ENCODE assay signal across 8 mouse cellular contexts in the genomic region with DNA sequence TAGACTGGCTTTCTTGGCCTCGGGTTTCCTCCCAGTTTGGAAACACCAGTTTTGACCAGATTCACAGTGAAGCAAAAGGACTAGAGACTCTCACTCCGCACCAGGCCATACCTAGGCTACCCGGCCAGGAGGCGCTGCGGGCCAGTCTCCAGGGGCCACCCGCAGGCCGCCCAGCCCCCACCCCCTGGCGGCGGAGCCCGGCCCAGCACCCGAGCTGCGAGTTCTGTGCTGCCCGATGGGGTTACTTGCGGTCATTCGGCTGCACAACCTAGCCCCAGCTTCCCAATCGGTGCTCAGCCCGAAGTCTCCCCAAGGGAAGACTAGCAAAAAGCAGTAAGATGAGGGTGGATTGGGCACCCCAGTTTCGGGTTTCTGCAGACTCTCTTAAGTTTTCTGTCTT. TPM values are rescaled to one million over a fixed set of nuclear protein-coding genes. Genes with fewer than 3 reads are reported as not detected.
DNase-seq lines count a peak whose midpoint lies in the region; ATAC-seq and TF ChIP-seq lines count a peak whose summit lies in the region.

No protein-coding gene starts in this region.

- TF ChIP-seq POLR2A in CH12.LX (IDR thresholded peaks at IDR 0.05; ENCODE audit: low read depth, low read length), result no peak

- no peaks in the 10 kb centered on the region for H3K79me2 ChIP-seq in CH12.LX (replicated peaks; ENCODE audit: control insufficient read depth, extremely low read depth, insufficient read depth, poor library complexity, severe bottlenecking)

- WGBS in forebrain, embryonic 12.5 days, result under 1% methylated on average over 18 of the region's 18 CpGs
- 3% methylated on average over 18 of the region's 18 CpGs for WGBS in heart, postnatal 0 days
- 1% methylated on average over 18 of the region's 18 CpGs for WGBS in liver, embryonic 16.5 days (ENCODE audit: insufficient replicate concordance)
- under 1% methylated on average over 18 of the region's 18 CpGs for WGBS in neural tube, embryonic 12.5 days
- WGBS in stomach, postnatal 0 days, result 3% methylated on average over 18 of the region's 18 CpGs

- in situ Hi-C loops in CH12.LX (cut with MboI; ENCODE audit: low pct_ligation_motif_present, low pct_unique_long_range_greater_than_20kb, low sequenced_read_pairs), result no loop called here

- no peaks in the 10 kb centered on the region for H3K9me3 ChIP-seq in CH12.LX (replicated peaks; ENCODE audit: low read length)
- no peaks in the 10 kb centered on the region for H3K9me3 ChIP-seq in forebrain, embryonic 12.5 days
- H3K9me3 ChIP-seq in heart, postnatal 0 days (replicated peaks; ENCODE audit: control insufficient read depth, low read length), result no peaks in the 10 kb centered on the region
- H3K9me3 ChIP-seq in liver, embryonic 16.5 days (replicated peaks; ENCODE audit: control insufficient read depth, low read length), result no peaks in the 10 kb centered on the region
- no peaks in the 10 kb centered on the region for H3K9me3 ChIP-seq in neural tube, embryonic 12.5 days
- no peaks in the 10 kb centered on the region for H3K9me3 ChIP-seq in stomach, postnatal 0 days (ENCODE audit: control insufficient read depth, low read length)

- peak overlapping the region; percentile 59 for H3K4me2 ChIP-seq in CH12.LX (ENCODE audit: insufficient read depth, low read depth, poor library complexity, severe bottlenecking)
- peak overlapping the region; percentile 87 for H3K4me2 ChIP-seq in forebrain, embryonic 12.5 days
- peak overlapping the region; percentile 94 for H3K4me2 ChIP-seq in heart, postnatal 0 days (ENCODE audit: low read depth, low read length)
- H3K4me2 ChIP-seq in liver, embryonic 16.5 days (ENCODE audit: low read depth, low read length), result peak overlapping the region; percentile 69
- H3K4me2 ChIP-seq in neural tube, embryonic 12.5 days (replicated peaks), result peak overlapping the region; percentile 80
- H3K4me2 ChIP-seq in stomach, postnatal 0 days (replicated peaks; ENCODE audit: low read depth), result peak overlapping the region; percentile 83

- H3K27me3 ChIP-seq in CH12.LX (replicated peaks), result peaks cover 20% of the 10 kb centered on the region
- 0 out of 2 replicates have a peak, but pooled peaks cover 21% of the 10 kb centered on the region for H3K27me3 ChIP-seq in forebrain, embryonic 12.5 days
- no peaks in the 10 kb centered on the region for H3K27me3 ChIP-seq in heart, postnatal 0 days (ENCODE audit: control insufficient read depth, insufficient read depth, low read length)
- no peaks in the 10 kb centered on the region for H3K27me3 ChIP-seq in liver, embryonic 16.5 days (ENCODE audit: control insufficient read depth, insufficient read depth, low read depth, low read length)
- no peaks in the 10 kb centered on the region for H3K27me3 ChIP-seq in neural tube, embryonic 12.5 days (replicated peaks)
- H3K27me3 ChIP-seq in stomach, postnatal 0 days (ENCODE audit: control insufficient read depth, insufficient read depth, low read length), result no peaks in the 10 kb centered on the region

- peak; percentile 44 for TF ChIP-seq RAD21 in CH12.LX (IDR thresholded peaks at IDR 0.05; ENCODE audit: low read depth, low read length)

- no peak overlapping the region for H3K9ac ChIP-seq in CH12.LX (ENCODE audit: insufficient read depth, low read depth)
- H3K9ac ChIP-seq in forebrain, embryonic 12.5 days, result peak overlapping the region; percentile 60
- peak overlapping the region; percentile 72 for H3K9ac ChIP-seq in heart, postnatal 0 days (replicated peaks; ENCODE audit: low read depth, low read length)
- H3K9ac ChIP-seq in liver, embryonic 16.5 days (ENCODE audit: low read depth, low read length), result peak overlapping the region; percentile 60
- peak overlapping the region; percentile 57 for H3K9ac ChIP-seq in neural tube, embryonic 12.5 days
- H3K9ac ChIP-seq in stomach, postnatal 0 days (ENCODE audit: low read length), result peak overlapping the region; percentile 71

- DNase-seq in CH12.LX (ENCODE audit: extremely low read depth), result peak; percentile 37
- peak; percentile 36 for DNase-seq in c-Kit-positive CD71-positive TER-119-positive erythroid progenitor cells, embryonic 14.5 days (ENCODE audit: low spot score)
- DNase-seq in heart, postnatal 0 days (ENCODE audit: low spot score), result peak; percentile 75
- peak; percentile 89 to 93 for DNase-seq in kidney, postnatal 4 days
- DNase-seq in stomach, postnatal 0 days (ENCODE audit: low spot score), result peak; percentile 86

- no peak overlapping the region for H3K27ac ChIP-seq in CH12.LX (ENCODE audit: insufficient read depth, low read depth)
- H3K27ac ChIP-seq in forebrain, embryonic 12.5 days, result no peak overlapping the region; the same call in 1 of the 2 replicates
- peak overlapping the region; percentile 76 for H3K27ac ChIP-seq in heart, postnatal 0 days (ENCODE audit: low read depth)
- H3K27ac ChIP-seq in liver, embryonic 16.5 days (ENCODE audit: low read length), result no peak overlapping the region; the same call in 1 of the 2 replicates
- H3K27ac ChIP-seq in neural tube, embryonic 12.5 days, result no peak overlapping the region
- peak overlapping the region; percentile 69; the same call in 1 of the 2 replicates for H3K27ac ChIP-seq in stomach, postnatal 0 days (replicated peaks)

- TF ChIP-seq EP300 in CH12.LX (IDR thresholded peaks at IDR 0.05; ENCODE audit: low read length), result no peak
- TF ChIP-seq EP300 in heart, postnatal 0 days (IDR thresholded peaks at IDR 0.05; ENCODE audit: low read depth), result no peak
- TF ChIP-seq EP300 in stomach, postnatal 0 days (optimal IDR thresholded peaks at IDR 0.05), result no peak

- peak overlapping the region in 1 of 3 experiments; percentile 51 for H3K4me3 ChIP-seq in CH12.LX (replicated peaks in 1 of 3; ENCODE audit: low read depth in 2 of 3, low read length in 2 of 3, poor library complexity in 1 of 3)
- H3K4me3 ChIP-seq in forebrain, embryonic 12.5 days (replicated peaks), result peak overlapping the region; percentile 63
- H3K4me3 ChIP-seq in heart, postnatal 0 days (ENCODE audit: low read depth, low read length), result peak overlapping the region; percentile 71
- H3K4me3 ChIP-seq in liver, embryonic 16.5 days (ENCODE audit: low read depth, low read length), result peak overlapping the region; percentile 68
- H3K4me3 ChIP-seq in neural tube, embryonic 12.5 days, result peak overlapping the region; percentile 63
- peak overlapping the region; percentile 70 for H3K4me3 ChIP-seq in stomach, postnatal 0 days (ENCODE audit: low read depth, low read length)

- peaks cover 0 to 23% of the 10 kb centered on the region in 2 experiments; a peak in 2 of 4 replicates for H3K4me1 ChIP-seq in CH12.LX (ENCODE audit: control insufficient read depth in 1 of 2, insufficient read depth in 2 of 2)
- H3K4me1 ChIP-seq in forebrain, embryonic 12.5 days, result peaks cover 16% of the 10 kb centered on the region
- H3K4me1 ChIP-seq in heart, postnatal 0 days (ENCODE audit: control insufficient read depth, insufficient read depth), result 0 out of 2 replicates have a peak, but pooled peaks cover 5% of the 10 kb centered on the region
- peaks cover 5% of the 10 kb centered on the region for H3K4me1 ChIP-seq in liver, embryonic 16.5 days (ENCODE audit: control insufficient read depth, low read depth, low read length)
- H3K4me1 ChIP-seq in neural tube, embryonic 12.5 days, result peaks cover 10% of the 10 kb centered on the region; the same call in 1 of the 2 replicates
- H3K4me1 ChIP-seq in stomach, postnatal 0 days (replicated peaks; ENCODE audit: control insufficient read depth, insufficient read depth), result no peaks in the 10 kb centered on the region

- no peaks in the 10 kb centered on the region for H3K36me3 ChIP-seq in CH12.LX (replicated peaks in 1 of 2; ENCODE audit: control insufficient read depth in 1 of 2, insufficient read depth in 1 of 2, low read length in 1 of 2)
- H3K36me3 ChIP-seq in forebrain, embryonic 12.5 days (replicated peaks), result no peaks in the 10 kb centered on the region
- no peaks in the 10 kb centered on the region for H3K36me3 ChIP-seq in heart, postnatal 0 days (replicated peaks; ENCODE audit: control insufficient read depth, insufficient read depth, low read length)
- H3K36me3 ChIP-seq in liver, embryonic 16.5 days (ENCODE audit: control insufficient read depth, insufficient read depth), result no peaks in the 10 kb centered on the region
- no peaks in the 10 kb centered on the region for H3K36me3 ChIP-seq in neural tube, embryonic 12.5 days
- H3K36me3 ChIP-seq in stomach, postnatal 0 days (ENCODE audit: control insufficient read depth, insufficient read depth, low read length), result no peaks in the 10 kb centered on the region

- dilution Hi-C loops in CH12.LX (cut with MboI; ENCODE audit: extremely low pct_ligation_motif_present, extremely low pct_unique_long_range_greater_than_20kb, low sequenced_read_pairs), result no loop called here

- ATAC-seq in forebrain, embryonic 12.5 days (ENCODE audit: low FRiP score), result peak; percentile 59; the same call in 1 of the 2 replicates
- ATAC-seq in heart, postnatal 0 days (ENCODE audit: insufficient read depth, low read depth), result peak; percentile 78
- peak; percentile 75 for ATAC-seq in liver, embryonic 16.5 days (ENCODE audit: low read depth)
- ATAC-seq in neural tube, embryonic 12.5 days (ENCODE audit: low FRiP score, low read depth), result peak; percentile 67; the same call in 1 of the 2 replicates
- peak; percentile 89 for ATAC-seq in stomach, postnatal 0 days (ENCODE audit: low FRiP score, low TSS enrichment)

- peak in 1 of 2 experiments; percentile 79; a peak in 2 of 4 replicates for TF ChIP-seq CTCF in CH12.LX (conservative IDR thresholded peaks at IDR 0.05 in 1 of 2, IDR thresholded peaks at IDR 0.05 in 1 of 2; ENCODE audit: low read depth in 2 of 2, low read length in 2 of 2)
- TF ChIP-seq CTCF in heart, postnatal 0 days (IDR thresholded peaks at IDR 0.05; ENCODE audit: low read depth), result peak; percentile 71
- TF ChIP-seq CTCF in stomach, postnatal 0 days (IDR thresholded peaks at IDR 0.05; ENCODE audit: low read depth), result peak; percentile 89

TF ChIP-seq in CH12.LX, 34 proteins besides CTCF, POLR2A, EP300 and RAD21 (continues in another document):
- no peak for TF ChIP-seq JUND (conservative IDR thresholded peaks at IDR 0.05; ENCODE audit: low read depth, low read length)
- 0 out of 2 replicates have a peak, but pooled peaks have one; percentile 26 for TF ChIP-seq BHLHE40 (IDR thresholded peaks at IDR 0.05; ENCODE audit: low read depth, low read length)
- TF ChIP-seq CHD2 (IDR thresholded peaks at IDR 0.05; ENCODE audit: low read length), result peak; percentile 75
- peak; percentile 58 for TF ChIP-seq SMC3 (IDR thresholded peaks at IDR 0.05; ENCODE audit: low read depth, low read length)

RNA-seq across cellular contexts. Expression of a gene that starts 1.1 kb away (rescaled TPM):
- 0.08 and 0.13 TPM in 2 replicates for total RNA-seq in CH12.LX (2012; rRNA removed)
- total RNA-seq in CH12.LX (2014; rRNA removed), result 0.35 and 0.46 TPM in 2 replicates
- 0.46 and 0.55 TPM in 2 replicates for polyA plus RNA-seq in CH12.LX (2012; ENCODE audit: insufficient read length, low read depth)
- polyA plus RNA-seq in forebrain, embryonic 12.5 days (2016; fragmentation: Nextera tagmentation; extraction: Ambion mirVana), result 5.9 and 7.5 TPM in 2 replicates
- total RNA-seq in heart, postnatal 0 days (2014; rRNA removed; ENCODE audit: low replicate concordance), result 18.1 and 18.3 TPM in 2 replicates
- polyA plus RNA-seq in heart, postnatal 0 days (2015; fragmentation: Nextera tagmentation; extraction: Ambion mirVana), result 3.1 and 3.7 TPM in 2 replicates
- polyA plus RNA-seq in liver, embryonic 16.5 days (2015; fragmentation: Nextera tagmentation; extraction: Ambion mirVana), result 17.0 and 19.0 TPM in 2 replicates
- 8.5 and 9.3 TPM in 2 replicates for polyA plus RNA-seq in neural tube, embryonic 12.5 days (2016; fragmentation: Nextera tagmentation; extraction: Ambion mirVana)
- polyA plus RNA-seq in stomach, postnatal 0 days (2015; fragmentation: Nextera tagmentation; extraction: Ambion mirVana), result 1.6 and 2.0 TPM in 2 replicates

Comparison
In these comparisons a context has a peak if more than half of its experiments do, and no peak if none do; other contexts are left out.
1. DNase-seq: peak in every context shown above with its lines; median percentile 91 in kidney, postnatal 4 days; 86 in stomach, postnatal 0 days; 75 in heart, postnatal 0 days; 37 in CH12.LX; 36 in c-Kit-positive CD71-positive TER-119-positive erythroid progenitor cells, embryonic 14.5 days.
2. H3K27ac ChIP-seq: peak in heart, postnatal 0 days (single experiment) and stomach, postnatal 0 days (single experiment); none in CH12.LX (single experiment), forebrain, embryonic 12.5 days (single experiment), liver, embryonic 16.5 days (single experiment) and neural tube, embryonic 12.5 days (single experiment).
3. Peak in every context shown above with its lines, with median percentiles within 50 percentile points of each other: H3K4me2 ChIP-seq and ATAC-seq.